Mouse (Mus musculus): ENCODE results near the gene Abhd14a.
"Not testable (repeated sequence)": the region's sequence is repeated elsewhere in the genome, so short reads cannot be mapped to it uniquely, and the experiment has no call there.

The Abhd14a gene

DNA sequence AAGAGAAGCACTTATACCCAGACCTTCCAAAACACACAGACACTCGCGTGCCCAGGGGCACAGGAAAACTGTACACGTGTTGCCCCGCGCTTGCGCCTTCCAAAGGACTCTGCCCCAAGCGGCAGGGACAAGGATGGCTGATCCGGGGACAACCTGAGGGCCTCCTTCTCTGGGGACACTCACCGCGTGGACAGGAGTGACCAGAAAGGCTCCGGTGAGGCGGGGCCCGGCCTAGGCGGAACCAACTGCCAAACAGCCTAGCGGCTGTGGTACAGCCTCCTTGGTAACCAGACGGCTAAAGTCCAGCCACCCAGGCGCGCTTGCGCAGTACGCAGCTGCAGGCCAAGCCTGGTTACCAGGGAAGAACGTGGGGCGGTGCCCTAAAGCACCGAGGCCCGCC, at the start of gene Abhd14a, which contains the start of gene Abhd14b:
Gene Abhd14a, minus strand, starts transcription at position 331 of the 400 bp plus-strand sequence.
Gene Abhd14b, plus strand, starts transcription at position 112 of the 400 bp plus-strand sequence.
- in situ Hi-C loops (cut with MboI; ENCODE audit: low pct_unique_long_range_greater_than_20kb in 1 of 2, low sequenced_read_pairs in 2 of 2, unreplicated experiment in 1 of 2) = no loop called here

DNA sequence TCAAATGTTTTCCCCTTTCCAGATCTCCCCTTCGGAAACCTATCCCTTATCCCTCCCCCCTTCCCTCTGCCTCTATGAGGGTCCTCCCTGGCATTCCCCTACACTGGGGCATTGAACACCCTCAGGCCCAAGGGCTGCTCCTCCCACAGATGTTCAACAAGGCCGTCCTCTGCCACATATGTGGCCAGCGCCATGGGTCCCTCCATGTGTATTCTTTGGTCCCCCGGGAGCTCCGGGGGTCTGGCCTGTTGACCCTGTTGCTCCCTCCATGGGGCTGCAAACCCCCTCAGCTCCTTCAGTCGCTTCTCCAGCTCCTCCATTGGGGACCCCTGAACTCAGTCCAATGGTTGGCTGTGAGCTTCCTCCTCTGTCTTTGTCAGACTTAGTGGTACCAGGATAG, 40.1 kb upstream of the Abhd14a start:
- in situ Hi-C loops (cut with MboI; ENCODE audit: low pct_unique_long_range_greater_than_20kb in 1 of 2, low sequenced_read_pairs in 2 of 2, unreplicated experiment in 1 of 2) = not testable (repeated sequence)

- in situ Hi-C loops (cut with MboI; ENCODE audit: low pct_unique_long_range_greater_than_20kb in 1 of 2, low sequenced_read_pairs in 2 of 2, unreplicated experiment in 1 of 2) = no loop called here
These were observed 37.6 kb upstream of the Abhd14a start for GRCm38 (mm10) chr9:106485076-106485475.

DNA sequence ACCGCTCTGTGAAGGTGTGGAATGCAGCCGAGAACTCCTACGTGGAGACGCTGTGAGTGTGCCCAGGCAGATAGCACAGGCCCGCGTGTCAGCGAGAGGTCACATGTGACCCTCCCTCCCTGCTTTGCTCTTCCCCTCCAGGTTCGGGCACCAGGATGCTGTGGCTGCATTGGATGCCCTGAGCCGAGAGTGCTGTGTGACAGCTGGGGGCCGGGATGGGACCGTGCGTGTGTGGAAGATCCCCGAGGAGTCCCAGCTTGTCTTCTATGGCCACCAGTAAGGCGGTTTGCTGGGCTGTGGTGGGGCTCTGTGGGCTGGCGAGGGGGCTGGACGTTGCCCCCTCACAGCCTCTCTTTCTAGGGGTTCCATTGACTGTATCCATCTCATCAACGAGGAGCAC, 36.1 kb upstream of the Abhd14a start:
- in situ Hi-C loops (cut with MboI; ENCODE audit: low pct_unique_long_range_greater_than_20kb in 1 of 2, low sequenced_read_pairs in 2 of 2, unreplicated experiment in 1 of 2) = no loop called here

DNA sequence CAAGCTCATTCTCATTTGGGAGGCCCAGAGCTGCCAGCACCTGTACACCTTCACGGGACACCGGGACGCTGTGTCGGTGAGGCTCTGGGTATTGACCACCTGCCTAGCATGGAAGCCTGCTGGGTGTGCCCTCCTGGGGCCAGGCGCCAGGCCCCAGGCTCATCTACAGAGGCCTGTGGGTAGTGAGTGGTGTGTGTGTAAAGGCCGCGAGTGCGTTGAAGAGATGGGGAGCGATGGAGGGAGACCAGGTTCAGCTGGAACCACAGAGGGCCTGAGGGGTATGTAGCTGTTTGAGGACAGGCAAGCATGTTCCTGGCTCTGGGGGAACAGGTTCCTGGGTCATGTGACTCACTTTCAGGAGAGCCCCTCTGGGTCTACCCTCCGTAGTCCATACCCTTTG, 35.7 kb upstream of the Abhd14a start:
- in situ Hi-C loops (cut with MboI; ENCODE audit: low pct_unique_long_range_greater_than_20kb in 1 of 2, low sequenced_read_pairs in 2 of 2, unreplicated experiment in 1 of 2) = no loop called here

DNA sequence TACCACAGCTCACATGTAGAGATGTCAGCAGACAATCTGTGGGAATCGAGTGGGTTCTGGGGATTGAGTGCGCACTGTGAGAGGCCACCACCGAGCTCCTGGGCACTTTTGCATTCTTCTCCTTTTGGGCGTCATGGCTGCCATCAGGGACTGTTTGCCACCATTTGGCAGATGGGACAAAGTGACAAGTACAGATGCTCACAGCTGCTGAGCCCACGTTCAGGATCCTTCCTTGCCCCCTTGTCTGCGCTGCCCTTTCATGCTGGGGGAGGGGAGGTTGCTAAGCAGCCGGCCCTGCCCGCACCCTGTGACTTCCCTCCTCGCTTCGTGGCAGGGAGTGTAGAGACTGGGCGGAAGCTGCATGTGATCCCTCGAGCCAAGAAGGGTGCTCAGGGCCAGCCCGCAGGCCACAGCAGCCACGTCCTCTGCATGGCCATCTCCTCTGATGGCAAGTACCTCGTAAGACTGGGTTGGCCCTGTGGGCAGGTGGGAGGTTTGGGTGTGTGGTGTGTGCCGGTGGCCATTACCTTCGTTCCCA, 35.2 kb upstream of the Abhd14a start:
- in situ Hi-C loops (cut with MboI; ENCODE audit: low pct_unique_long_range_greater_than_20kb in 1 of 2, low sequenced_read_pairs in 2 of 2, unreplicated experiment in 1 of 2) = no loop called here

GRCm38 (mm10) chr9:106481676-106482075, 34.2 kb upstream of the Abhd14a start:
- in situ Hi-C loops (cut with MboI; ENCODE audit: low pct_unique_long_range_greater_than_20kb in 1 of 2, low sequenced_read_pairs in 2 of 2, unreplicated experiment in 1 of 2) = no loop called here

- in situ Hi-C loops (cut with MboI; ENCODE audit: low pct_unique_long_range_greater_than_20kb in 1 of 2, low sequenced_read_pairs in 2 of 2, unreplicated experiment in 1 of 2) = no loop called here
These were observed 33.6 kb upstream of the Abhd14a start for GRCm38 (mm10) chr9:106481075-106481474.

DNA sequence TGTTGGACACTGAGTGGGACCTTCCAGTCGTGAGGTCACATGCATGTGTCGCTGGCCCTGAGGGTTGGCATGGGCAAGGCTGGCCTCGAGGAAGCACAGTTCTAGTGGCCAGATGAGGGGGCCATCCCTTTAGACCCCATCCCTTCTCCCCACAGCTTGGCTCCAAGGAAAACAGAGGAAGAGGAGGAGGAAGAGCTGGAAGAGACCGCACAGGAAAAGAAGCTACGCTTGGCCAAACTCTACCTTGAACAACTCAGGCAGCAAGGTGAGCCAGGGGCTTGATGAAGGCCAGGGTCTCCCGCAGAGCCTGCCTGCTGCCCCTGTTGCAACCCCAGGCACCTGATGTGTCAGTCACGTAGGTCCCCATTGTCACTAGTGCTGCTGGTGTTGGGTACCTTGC, 33.1 kb upstream of the Abhd14a start:
- in situ Hi-C loops (cut with MboI; ENCODE audit: low pct_unique_long_range_greater_than_20kb in 1 of 2, low sequenced_read_pairs in 2 of 2, unreplicated experiment in 1 of 2) = no loop called here

DNA sequence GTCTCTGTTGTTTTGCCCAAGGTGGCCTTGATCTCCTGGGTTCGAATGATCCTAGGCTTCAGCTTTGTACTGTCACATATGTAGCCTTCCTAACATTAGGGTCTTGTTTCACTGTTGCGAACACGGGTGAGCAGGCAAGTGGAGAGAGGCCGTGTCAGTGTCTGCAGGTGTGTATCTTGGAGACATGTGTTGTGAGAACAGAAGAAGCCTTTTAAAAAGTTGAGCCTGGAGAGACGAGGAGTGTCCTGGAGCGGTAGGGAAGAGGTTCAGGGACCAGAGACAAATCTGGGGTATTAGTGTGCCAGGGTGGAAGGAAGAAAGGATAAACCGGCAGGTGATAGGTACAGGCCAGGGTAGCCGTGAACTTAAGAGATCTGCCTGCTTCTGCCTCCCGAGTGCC, 30.6 kb upstream of the Abhd14a start:
- in situ Hi-C loops (cut with MboI; ENCODE audit: low pct_unique_long_range_greater_than_20kb in 1 of 2, low sequenced_read_pairs in 2 of 2, unreplicated experiment in 1 of 2) = no loop called here

DNA sequence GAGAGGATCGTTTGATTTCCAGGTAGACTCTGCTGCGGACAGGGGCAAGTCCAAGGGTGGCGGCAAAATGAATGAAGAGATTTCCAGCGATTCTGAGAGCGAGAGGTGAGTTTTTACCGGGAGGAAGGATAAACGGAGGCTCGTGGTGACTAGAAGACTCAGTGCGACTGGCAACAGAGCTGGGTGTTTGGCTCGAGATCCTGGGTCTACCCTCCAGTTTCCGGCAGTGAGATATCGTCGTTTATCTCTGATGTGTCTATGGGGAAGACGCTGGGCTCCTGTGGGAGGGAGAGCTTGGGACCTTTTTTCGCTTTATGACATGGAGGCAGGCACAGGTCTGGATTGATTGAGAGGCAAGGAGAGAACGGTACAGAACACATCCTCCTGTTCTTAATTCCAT, 30.2 kb upstream of the Abhd14a start:
- in situ Hi-C loops (cut with MboI; ENCODE audit: low pct_unique_long_range_greater_than_20kb in 1 of 2, low sequenced_read_pairs in 2 of 2, unreplicated experiment in 1 of 2) = no loop called here

GRCm38 (mm10) chr9:106476924-106477484, 29.5 kb upstream of the Abhd14a start, which contains the start of gene Parp3:
Gene Parp3, minus strand, starts transcription at chr9:106476949.
- in situ Hi-C loops (cut with MboI; ENCODE audit: low pct_unique_long_range_greater_than_20kb in 1 of 2, low sequenced_read_pairs in 2 of 2, unreplicated experiment in 1 of 2) = no loop called here

DNA sequence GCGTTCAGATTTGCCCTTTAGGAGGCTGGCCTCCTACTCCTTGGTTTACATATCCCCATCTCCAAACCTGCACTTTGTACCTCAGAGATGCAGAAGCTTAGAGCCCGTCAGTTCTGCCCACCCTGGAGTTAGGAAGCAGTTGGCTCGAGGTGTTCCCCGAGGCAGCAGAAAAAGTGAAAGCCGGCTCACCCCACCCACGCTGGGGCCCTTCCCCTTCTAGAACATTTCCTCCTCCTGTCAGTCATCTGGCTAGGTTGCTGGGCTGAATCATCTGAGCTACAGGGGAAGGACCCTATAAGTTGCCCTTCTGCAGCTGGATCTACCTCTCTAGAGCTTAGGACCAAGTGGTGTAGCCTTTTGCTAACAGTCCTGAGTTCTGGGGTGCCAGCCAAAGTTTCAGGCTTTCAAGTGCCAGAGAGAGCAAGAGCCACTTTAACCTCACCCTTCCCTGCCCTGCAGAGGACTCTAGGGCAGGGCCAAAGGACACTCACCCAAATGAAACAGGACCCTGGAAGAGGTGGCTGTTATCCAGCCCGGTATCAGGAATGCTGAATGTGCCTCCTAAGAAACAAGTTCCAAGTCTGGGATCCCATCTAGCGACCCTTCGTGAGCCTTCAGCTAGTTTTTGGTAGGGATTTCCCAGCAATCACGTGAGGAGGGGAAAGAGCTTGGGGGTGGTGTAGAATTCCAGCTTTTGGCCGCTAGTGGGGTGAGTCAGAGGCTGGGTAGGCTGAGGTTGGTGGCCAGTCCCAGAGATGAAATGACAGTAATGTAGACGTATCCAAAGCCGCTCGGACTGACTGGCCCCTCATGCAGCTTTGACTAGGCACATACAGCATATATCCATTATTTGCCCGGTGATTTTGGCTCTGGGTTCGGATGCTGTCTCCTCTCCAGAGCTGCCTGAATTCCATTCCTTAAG, 28.8 kb upstream of the Abhd14a start:
- in situ Hi-C loops (cut with MboI; ENCODE audit: low pct_unique_long_range_greater_than_20kb in 1 of 2, low sequenced_read_pairs in 2 of 2, unreplicated experiment in 1 of 2) = no loop called here

- in situ Hi-C loops (cut with MboI; ENCODE audit: low pct_unique_long_range_greater_than_20kb in 1 of 2, low sequenced_read_pairs in 2 of 2, unreplicated experiment in 1 of 2) = no loop called here
These were observed 28.2 kb upstream of the Abhd14a start, which contains the start of gene Rrp9 for GRCm38 (mm10) chr9:106475663-106476001. Gene Rrp9, plus strand, starts transcription at chr9:106475963.

GRCm38 (mm10) chr9:106475046-106475445, 27.6 kb upstream of the Abhd14a start:
- in situ Hi-C loops (cut with MboI; ENCODE audit: low pct_unique_long_range_greater_than_20kb in 1 of 2, low sequenced_read_pairs in 2 of 2, unreplicated experiment in 1 of 2) = no loop called here

DNA sequence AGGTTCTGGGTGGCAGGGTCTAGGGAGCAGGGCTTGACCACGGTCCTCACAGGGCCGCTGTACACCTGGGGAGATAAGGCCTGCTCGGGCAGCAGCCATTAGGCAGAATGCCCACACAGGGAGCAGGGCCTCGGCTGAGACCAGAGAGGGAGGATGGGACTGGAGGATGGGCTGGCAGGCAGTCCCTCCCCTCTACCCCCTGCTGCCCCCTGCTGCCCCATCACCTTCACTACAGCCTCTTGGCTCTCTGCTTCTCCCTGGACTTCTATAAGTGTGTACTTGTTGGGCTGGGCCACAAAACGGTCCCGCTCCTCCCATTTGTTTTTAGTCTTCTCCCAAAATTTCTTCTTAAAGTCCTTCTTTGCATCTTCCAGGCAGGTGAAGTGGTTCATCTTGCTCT, 27.0 kb upstream of the Abhd14a start:
- in situ Hi-C loops (cut with MboI; ENCODE audit: low pct_unique_long_range_greater_than_20kb in 1 of 2, low sequenced_read_pairs in 2 of 2, unreplicated experiment in 1 of 2) = no loop called here

- in situ Hi-C loops (cut with MboI; ENCODE audit: low pct_unique_long_range_greater_than_20kb in 1 of 2, low sequenced_read_pairs in 2 of 2, unreplicated experiment in 1 of 2) = no loop called here
These were observed 26.3 kb upstream of the Abhd14a start for GRCm38 (mm10) chr9:106473753-106474105.

DNA sequence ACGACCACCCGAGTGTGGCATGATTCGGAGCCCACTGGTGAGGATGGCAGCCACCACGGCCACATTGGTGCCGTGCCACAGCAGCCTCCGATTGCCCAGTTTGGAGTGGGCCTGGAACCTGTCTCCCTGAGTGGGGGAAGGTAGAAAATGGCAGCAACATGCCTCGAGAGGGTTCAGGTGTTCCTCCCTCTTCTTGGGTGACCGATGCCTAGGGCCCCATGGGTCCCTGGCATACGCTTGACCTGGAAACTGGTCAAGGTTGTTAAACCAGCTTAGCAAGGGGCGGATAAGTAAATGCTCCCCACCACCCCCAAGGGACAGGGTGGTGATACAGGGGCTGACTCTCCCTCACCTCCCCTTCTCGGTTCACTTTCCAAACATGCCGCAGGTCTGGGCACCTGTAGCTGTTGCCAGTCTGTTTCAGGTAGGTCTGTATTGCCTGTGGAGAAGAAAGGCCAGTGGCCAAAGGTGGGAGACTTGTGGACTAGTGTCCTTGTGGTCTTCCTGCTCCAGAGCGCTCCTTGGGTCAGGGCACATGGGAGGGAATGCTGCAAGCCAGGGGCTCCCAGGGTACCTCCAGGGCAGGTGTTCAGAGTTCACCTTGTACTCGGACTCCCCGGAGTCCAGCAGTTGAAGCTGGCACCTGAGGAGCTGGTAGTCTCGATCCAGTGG, 25.7 kb upstream of the Abhd14a start:
- in situ Hi-C loops (cut with MboI; ENCODE audit: low pct_unique_long_range_greater_than_20kb in 1 of 2, low sequenced_read_pairs in 2 of 2, unreplicated experiment in 1 of 2) = no loop called here

DNA sequence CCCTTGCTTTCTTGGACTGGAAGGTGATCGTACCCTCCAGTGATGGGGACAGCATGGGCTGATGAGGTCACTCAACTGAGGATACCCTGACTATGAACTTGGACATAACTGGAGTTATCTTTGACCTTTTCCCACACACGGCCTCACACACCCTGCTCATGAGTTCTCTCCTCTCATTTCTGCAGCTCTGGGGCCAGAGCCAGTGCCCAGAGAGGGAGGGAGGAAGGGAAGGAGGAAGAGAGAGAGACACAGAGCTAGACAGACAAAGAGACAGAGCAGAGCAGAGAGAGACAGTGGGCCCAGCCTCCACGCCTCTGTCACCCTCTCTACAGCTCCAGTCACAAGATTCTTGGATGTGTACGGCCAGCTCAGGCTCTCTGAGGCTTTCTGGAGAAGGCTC, 24.8 kb upstream of the Abhd14a start:
- in situ Hi-C loops (cut with MboI; ENCODE audit: low pct_unique_long_range_greater_than_20kb in 1 of 2, low sequenced_read_pairs in 2 of 2, unreplicated experiment in 1 of 2) = no loop called here

Data from mouse embryonic stem cell (cell line).